Mouse (Mus musculus): Measurements from ENCODE around the gene Fam213a. TPM values are rescaled to one million over a fixed set of nuclear protein-coding genes. Genes with fewer than 3 reads are reported as not detected.
A peak's percentile ranks its signal among the peaks of the same experiment; 100 is the strongest.
"Not testable (repeated sequence)": the region's sequence is repeated elsewhere in the genome, so short reads cannot be mapped to it uniquely, and the experiment has no call there.

Gene Fam213a
- 44.7 and 50.4 TPM in 2 replicates for polyA plus RNA-seq (2014; fragmentation: Nextera tagmentation; extraction: Ambion mirVana)

- WGBS = 4% methylated on average over 32 of the region's 32 CpGs
- Histone ChIP-seq H3K36me3 (ENCODE audit: control insufficient read depth, insufficient read depth, low read length) (no peaks in the 10 kb centered on the region), H3K4me1 (ENCODE audit: control insufficient read depth, insufficient read depth, low read length) (peaks cover 2% of the 10 kb centered on the region; the same call in 1 of the 2 replicates), H3K9me3 (ENCODE audit: control insufficient read depth, low read length) (no peaks in the 10 kb centered on the region), H3K9ac (ENCODE audit: low read length) (peak within 1 kb of the TSS; percentile 77), H3K27me3 (ENCODE audit: control insufficient read depth, insufficient read depth, low read length) (no peaks in the 10 kb centered on the region), H3K4me2 (peak within 1 kb of the TSS; percentile 88), H3K4me3 (ENCODE audit: low read depth, low read length) (peak within 1 kb of the TSS; percentile 56), H3K27ac (ENCODE audit: low read depth, low read length) (no peak within 1 kb of the TSS)
- peak; percentile 98 for DNase-seq (ENCODE audit: low spot score, missing footprints)
- peak; percentile 99 for ATAC-seq (ENCODE audit: low FRiP score)
Observed at GRCm38 (mm10) chr14:41013630-41014613, at the start of gene Fam213a. Fam213a (minus strand) TSS chr14:41013788.

- H3K9me3 ChIP-seq (ENCODE audit: control insufficient read depth, low read length); H3K4me1 ChIP-seq (ENCODE audit: control insufficient read depth, insufficient read depth, low read length); H3K4me2 ChIP-seq; H3K4me3 ChIP-seq (ENCODE audit: low read depth, low read length); H3K36me3 ChIP-seq (ENCODE audit: control insufficient read depth, insufficient read depth, low read length); H3K27ac ChIP-seq (ENCODE audit: low read depth, low read length); H3K27me3 ChIP-seq (ENCODE audit: control insufficient read depth, insufficient read depth, low read length); DNase-seq (ENCODE audit: low spot score, missing footprints); H3K9ac ChIP-seq (ENCODE audit: low read length); ATAC-seq (ENCODE audit: low FRiP score): not testable (repeated sequence)
- 90% methylated on average over 3 of the region's 4 CpGs for WGBS
Observed at GRCm38 (mm10) chr14:41053190-41053589, 39.6 kb upstream of the Fam213a start.

- no peak overlapping the region for H3K27ac ChIP-seq (ENCODE audit: low read depth, low read length)
- H3K9ac ChIP-seq (ENCODE audit: low read length) = no peak overlapping the region
- no peaks in the 10 kb centered on the region for H3K36me3 ChIP-seq (ENCODE audit: control insufficient read depth, insufficient read depth, low read length)
- DNase-seq (ENCODE audit: low spot score, missing footprints) (no peak), ATAC-seq (ENCODE audit: low FRiP score) (no peak)
- H3K4me1 ChIP-seq (ENCODE audit: control insufficient read depth, insufficient read depth, low read length) = no peaks in the 10 kb centered on the region
- no peaks in the 10 kb centered on the region for H3K27me3 ChIP-seq (ENCODE audit: control insufficient read depth, insufficient read depth, low read length)
- no peak overlapping the region for H3K4me2 ChIP-seq
- H3K4me3 ChIP-seq (ENCODE audit: low read depth, low read length) = no peak overlapping the region
- 84% methylated on average over 5 of the region's 5 CpGs for WGBS
- H3K9me3 ChIP-seq (ENCODE audit: control insufficient read depth, low read length) = no peaks in the 10 kb centered on the region; the same call in 1 of the 2 replicates
Observed at GRCm38 (mm10) chr14:41052481-41052880, 38.9 kb upstream of the Fam213a start.

- DNase-seq (ENCODE audit: low spot score, missing footprints) (no peak), ATAC-seq (ENCODE audit: low FRiP score) (no peak)
- Histone ChIP-seq H3K36me3 (ENCODE audit: control insufficient read depth, insufficient read depth, low read length) (no peaks in the 10 kb centered on the region), H3K27ac (ENCODE audit: low read depth, low read length) (no peak overlapping the region), H3K9ac (ENCODE audit: low read length) (no peak overlapping the region), H3K4me1 (ENCODE audit: control insufficient read depth, insufficient read depth, low read length) (no peaks in the 10 kb centered on the region), H3K27me3 (ENCODE audit: control insufficient read depth, insufficient read depth, low read length) (no peaks in the 10 kb centered on the region), H3K4me2 (no peak overlapping the region), H3K9me3 (ENCODE audit: control insufficient read depth, low read length) (no peaks in the 10 kb centered on the region; the same call in 1 of the 2 replicates), H3K4me3 (ENCODE audit: low read depth, low read length) (no peak overlapping the region)
- 77% methylated on average over 6 of the region's 6 CpGs for WGBS
Observed at GRCm38 (mm10) chr14:41050471-41050870, 36.9 kb upstream of the Fam213a start.

- DNase-seq (ENCODE audit: low spot score, missing footprints) = no peak
- no peak overlapping the region for H3K4me2 ChIP-seq
- WGBS = 72% methylated on average over 2 of the region's 2 CpGs
Observed at GRCm38 (mm10) chr14:41047402-41047801, 33.8 kb upstream of the Fam213a start.

GRCm38 (mm10) chr14:41035146-41035798 is 21.7 kb upstream of the Fam213a start:
- Histone ChIP-seq H3K4me2 (no peak overlapping the region), H3K27ac (ENCODE audit: low read depth, low read length) (no peak overlapping the region), H3K4me3 (ENCODE audit: low read depth, low read length) (no peak overlapping the region), H3K4me1 (ENCODE audit: control insufficient read depth, insufficient read depth, low read length) (no peaks in the 10 kb centered on the region), H3K36me3 (ENCODE audit: control insufficient read depth, insufficient read depth, low read length) (no peaks in the 10 kb centered on the region), H3K27me3 (ENCODE audit: control insufficient read depth, insufficient read depth, low read length) (no peaks in the 10 kb centered on the region), H3K9ac (ENCODE audit: low read length) (no peak overlapping the region), H3K9me3 (ENCODE audit: control insufficient read depth, low read length) (no peaks in the 10 kb centered on the region)
- ATAC-seq (ENCODE audit: low FRiP score) (peak; percentile 57; the same call in 1 of the 2 replicates), DNase-seq (ENCODE audit: low spot score, missing footprints) (peak; percentile 93)
- WGBS = 36% methylated on average over 6 of the region's 6 CpGs

More at GRCm38 (mm10) chr14:41047402-41047801, 33.8 kb upstream of the Fam213a start:
- Histone ChIP-seq H3K36me3 (ENCODE audit: control insufficient read depth, insufficient read depth, low read length) (no peaks in the 10 kb centered on the region), H3K9ac (ENCODE audit: low read length) (no peak overlapping the region), H3K4me3 (ENCODE audit: low read depth, low read length) (no peak overlapping the region), H3K27ac (ENCODE audit: low read depth, low read length) (no peak overlapping the region), H3K9me3 (ENCODE audit: control insufficient read depth, low read length) (no peaks in the 10 kb centered on the region; the same call in 1 of the 2 replicates), H3K27me3 (ENCODE audit: control insufficient read depth, insufficient read depth, low read length) (no peaks in the 10 kb centered on the region), H3K4me1 (ENCODE audit: control insufficient read depth, insufficient read depth, low read length) (no peaks in the 10 kb centered on the region)
- ATAC-seq (ENCODE audit: low FRiP score) = no peak

GRCm38 (mm10) chr14:41033135-41034110 is 19.8 kb upstream of the Fam213a start:
- WGBS = 55% methylated on average over 13 of the region's 13 CpGs
- no peaks in the 10 kb centered on the region for H3K4me1 ChIP-seq (ENCODE audit: control insufficient read depth, insufficient read depth, low read length)
- H3K9ac ChIP-seq (ENCODE audit: low read length) = no peak overlapping the region
- DNase-seq (ENCODE audit: low spot score, missing footprints) (peak; percentile 97), ATAC-seq (ENCODE audit: low FRiP score) (peak; percentile 54; the same call in 1 of the 2 replicates)
- no peaks in the 10 kb centered on the region for H3K9me3 ChIP-seq (ENCODE audit: control insufficient read depth, low read length)
- H3K4me2 ChIP-seq = no peak overlapping the region
- no peaks in the 10 kb centered on the region for H3K27me3 ChIP-seq (ENCODE audit: control insufficient read depth, insufficient read depth, low read length)
- H3K36me3 ChIP-seq (ENCODE audit: control insufficient read depth, insufficient read depth, low read length) = no peaks in the 10 kb centered on the region
- no peak overlapping the region for H3K27ac ChIP-seq (ENCODE audit: low read depth, low read length)
- no peak overlapping the region for H3K4me3 ChIP-seq (ENCODE audit: low read depth, low read length)

GRCm38 (mm10) chr14:41030989-41031513 is 17.5 kb upstream of the Fam213a start:
- Histone ChIP-seq H3K36me3 (ENCODE audit: control insufficient read depth, insufficient read depth, low read length) (no peaks in the 10 kb centered on the region), H3K4me1 (ENCODE audit: control insufficient read depth, insufficient read depth, low read length) (no peaks in the 10 kb centered on the region), H3K4me3 (ENCODE audit: low read depth, low read length) (no peak overlapping the region), H3K9ac (ENCODE audit: low read length) (no peak overlapping the region), H3K4me2 (no peak overlapping the region), H3K27ac (ENCODE audit: low read depth, low read length) (no peak overlapping the region), H3K27me3 (ENCODE audit: control insufficient read depth, insufficient read depth, low read length) (no peaks in the 10 kb centered on the region), H3K9me3 (ENCODE audit: control insufficient read depth, low read length) (no peaks in the 10 kb centered on the region)
- DNase-seq (ENCODE audit: low spot score, missing footprints) (no peak), ATAC-seq (ENCODE audit: low FRiP score) (no peak)
- 91% methylated on average over 6 of the region's 6 CpGs for WGBS
